Mouse (Mus musculus) embryonic facial prominence, embryonic 15.5 days (tissue): Measurements from ENCODE around the gene Hpca. TPM values are rescaled to one million over a fixed set of nuclear protein-coding genes. Genes with fewer than 3 reads are reported as not detected.

Experiments used
- ATAC-seq: fragments of 200-750 bp; cut with Nextera tagmentation; 2 replicates; pipeline ENCODE4 v1.8.0; 2017; ENCODE audit warnings: low read depth, moderate TSS enrichment; ENCODE audit not compliant: insufficient number of reproducible peaks, low FRiP score, low TSS enrichment
- H3K27ac ChIP-seq: fragments of 300-500 bp; sonication (generic); replicated peaks from 2 replicates; pipeline ENCODE4 v1.5.1; 2015; ENCODE audit warnings: mild to moderate bottlenecking, inconsistent platforms
- H3K27me3 ChIP-seq: fragments of 300-500 bp; sonication (generic); 2 replicates; pipeline ENCODE4 v1.6.1; 2015; ENCODE audit warnings: inconsistent platforms
- H3K36me3 ChIP-seq: fragments of 300-500 bp; sonication (generic); 2 replicates; pipeline ENCODE4 v1.6.1; 2015; ENCODE audit warnings: mild to moderate bottlenecking, inconsistent platforms
- H3K4me1 ChIP-seq: fragments of 300-500 bp; sonication (generic); 2 replicates; pipeline ENCODE4 v1.6.1; 2015; ENCODE audit warnings: inconsistent platforms
- H3K4me2 ChIP-seq: fragments of 300-500 bp; sonication (generic); replicated peaks from 2 replicates; pipeline ENCODE4 v1.6.1; 2015; ENCODE audit warnings: mild to moderate bottlenecking, inconsistent platforms
- H3K4me3 ChIP-seq: fragments of 300-500 bp; sonication (generic); replicated peaks from 2 replicates; pipeline ENCODE4 v1.5.1; 2015; ENCODE audit warnings: mild to moderate bottlenecking, inconsistent platforms
- H3K9ac ChIP-seq: fragments of 300-500 bp; sonication (generic); 2 replicates; pipeline ENCODE4 v1.6.1; 2015; ENCODE audit warnings: inconsistent platforms
- H3K9me3 ChIP-seq: fragments of 300-500 bp; sonication (generic); replicated peaks from 2 replicates; pipeline ENCODE4 v1.6.1; 2016; ENCODE audit warnings: inconsistent platforms
- WGBS: fragments of 180-500 bp; shearing (Covaris S2); methylation state at CpG from one replicate; pipeline ENCODE4 v1.1.7; 2015; 5-methylcytosine and 5-hydroxymethylcytosine counted together
- polyA plus RNA-seq: library from polyadenylated mRNA; unstranded; fragments of >200 nt; fragmentation: Nextera tagmentation; extraction: Ambion mirVana; gene quantifications from 2 replicates; pipeline ENCODE4 v1.2.1, GENCODE M21; 2015

The Hpca gene
- polyA plus RNA-seq, 1 experiment from 2014 or later, result 2.2 TPM

DNA sequence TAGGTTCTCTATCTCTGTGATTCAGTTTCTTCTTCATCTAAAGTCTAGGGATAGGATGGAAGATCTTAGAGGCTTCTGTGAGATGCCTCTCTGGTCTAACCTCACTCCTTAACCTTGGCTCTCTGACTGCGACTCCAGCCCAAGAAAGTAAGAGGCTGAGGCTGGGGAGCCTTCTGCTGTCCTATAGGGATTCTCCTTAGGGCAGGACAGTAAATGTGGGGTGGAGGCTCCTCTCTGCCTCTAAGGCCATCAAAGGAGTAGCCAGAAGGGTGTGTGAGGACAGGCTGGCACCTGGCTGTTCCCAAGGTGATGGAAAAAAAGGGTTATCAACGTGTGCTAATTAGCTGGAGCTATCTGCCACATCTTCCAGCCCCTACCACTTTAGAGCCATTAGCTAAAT, 13.8 kb upstream of the Hpca start:
- peak overlapping the region; percentile 56; the same call in 1 of the 2 replicates for H3K4me3 ChIP-seq
- whole genome bisulfite sequencing, result 61% methylated on average over 2 of the region's 2 CpGs
- no peak for ATAC-seq

GRCm38 (mm10) chr4:129134799-129135585, 13.2 kb upstream of the Hpca start:
- Histone ChIP-seq H3K9ac (no peak overlapping the region), H3K36me3 (no peaks in the 10 kb centered on the region), H3K27ac (no peak overlapping the region), H3K4me1 (peaks cover 38% of the 10 kb centered on the region), H3K27me3 (peaks cover 21% of the 10 kb centered on the region), H3K4me2 (peak overlapping the region; percentile 40), H3K4me3 (peak overlapping the region; percentile 56), H3K9me3 (no peaks in the 10 kb centered on the region)
- no peak for ATAC-seq
- 12% methylated on average over 15 of the region's 15 CpGs for WGBS

More for the DNA sequence above, 13.8 kb upstream of the Hpca start:
- no peak overlapping the region for H3K4me2 ChIP-seq
- H3K4me1 ChIP-seq, result peaks cover 35% of the 10 kb centered on the region
- H3K9ac ChIP-seq, result no peak overlapping the region
- peaks cover 21% of the 10 kb centered on the region for H3K27me3 ChIP-seq
- H3K27ac ChIP-seq, result no peak overlapping the region
- H3K9me3 ChIP-seq, result no peaks in the 10 kb centered on the region
- no peaks in the 10 kb centered on the region for H3K36me3 ChIP-seq

DNA sequence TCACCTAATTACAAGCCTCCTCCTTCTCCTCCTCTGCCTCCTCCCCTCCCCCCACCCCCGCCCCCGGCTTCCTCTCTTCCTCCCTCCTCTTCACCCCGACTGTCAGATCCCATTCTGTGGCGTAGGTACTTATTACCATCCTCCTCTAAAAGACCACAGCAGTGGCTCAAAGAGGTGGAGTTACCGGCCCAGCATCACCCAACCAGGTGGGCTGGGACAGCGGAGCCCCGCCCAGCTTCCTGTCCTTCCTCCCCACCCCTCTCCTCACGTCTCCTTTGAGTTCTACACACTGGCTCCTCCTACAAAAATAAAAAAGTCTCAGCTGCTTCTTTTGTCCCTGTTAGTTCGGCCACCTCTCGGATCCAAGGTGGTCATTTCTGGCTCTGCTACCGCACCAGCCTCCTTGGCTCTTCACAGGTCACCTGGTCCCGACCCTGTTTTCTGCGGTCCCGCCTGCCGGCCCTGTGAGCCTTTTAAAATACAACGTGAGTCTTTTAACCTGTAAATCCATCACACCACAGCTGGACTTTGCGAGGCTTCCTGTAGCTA, 9.0 kb upstream of the Hpca start:
- WGBS, result 3% methylated on average over 17 of the region's 17 CpGs
- Histone ChIP-seq H3K9ac (no peak overlapping the region), H3K4me3 (peak overlapping the region; percentile 33), H3K9me3 (no peaks in the 10 kb centered on the region), H3K36me3 (no peaks in the 10 kb centered on the region), H3K4me1 (peaks cover 36% of the 10 kb centered on the region), H3K4me2 (peak overlapping the region; percentile 49), H3K27ac (0 out of 2 replicates have a peak overlapping the region, but pooled peaks have one; percentile 55), H3K27me3 (peaks cover 7% of the 10 kb centered on the region)
- ATAC-seq, result peak; percentile 52; the same call in 1 of the 2 replicates

DNA sequence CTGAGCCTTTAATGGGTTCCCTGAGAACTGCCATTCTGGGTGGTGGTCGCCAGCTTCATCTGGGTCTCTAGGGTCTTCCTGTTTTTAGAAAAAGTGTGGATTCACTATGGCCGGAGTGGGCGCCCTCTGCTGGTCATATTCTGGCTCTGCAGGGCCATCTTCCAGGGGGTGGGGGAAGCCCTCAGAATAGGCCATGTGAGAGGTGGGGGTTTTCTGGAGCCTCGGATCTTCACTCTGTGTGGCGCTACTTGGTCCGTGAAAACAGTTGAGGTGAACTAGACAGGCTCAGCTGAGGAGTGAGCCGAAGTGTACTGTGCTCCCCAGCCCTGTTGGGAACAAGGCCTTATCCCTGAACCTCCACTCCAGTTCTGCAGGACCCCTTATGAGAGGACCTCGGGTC, 8.3 kb upstream of the Hpca start:
- Histone ChIP-seq H3K27ac (peak overlapping the region; percentile 55; the same call in 1 of the 2 replicates), H3K4me3 (peak overlapping the region; percentile 33), H3K9me3 (no peaks in the 10 kb centered on the region), H3K4me1 (peaks cover 41% of the 10 kb centered on the region), H3K36me3 (no peaks in the 10 kb centered on the region), H3K27me3 (peaks cover 10% of the 10 kb centered on the region; the same call in 1 of the 2 replicates), H3K9ac (no peak overlapping the region), H3K4me2 (peak overlapping the region; percentile 49)
- WGBS, result 1% methylated on average over 8 of the region's 8 CpGs
- 0 out of 2 replicates have a peak, but pooled peaks have one; percentile 21 for ATAC-seq

GRCm38 (mm10) chr4:129129387-129129786, 7.6 kb upstream of the Hpca start:
- peaks cover 41% of the 10 kb centered on the region for H3K4me1 ChIP-seq
- no peaks in the 10 kb centered on the region for H3K36me3 ChIP-seq
- no peak overlapping the region for H3K9ac ChIP-seq
- H3K4me2 ChIP-seq, result no peak overlapping the region
- 14% methylated on average over 9 of the region's 9 CpGs for whole genome bisulfite sequencing
- peaks cover 14% of the 10 kb centered on the region; the same call in 1 of the 2 replicates for H3K27me3 ChIP-seq
- no peak for ATAC-seq
- no peak overlapping the region for H3K27ac ChIP-seq
- no peak overlapping the region for H3K4me3 ChIP-seq
- no peaks in the 10 kb centered on the region for H3K9me3 ChIP-seq

DNA sequence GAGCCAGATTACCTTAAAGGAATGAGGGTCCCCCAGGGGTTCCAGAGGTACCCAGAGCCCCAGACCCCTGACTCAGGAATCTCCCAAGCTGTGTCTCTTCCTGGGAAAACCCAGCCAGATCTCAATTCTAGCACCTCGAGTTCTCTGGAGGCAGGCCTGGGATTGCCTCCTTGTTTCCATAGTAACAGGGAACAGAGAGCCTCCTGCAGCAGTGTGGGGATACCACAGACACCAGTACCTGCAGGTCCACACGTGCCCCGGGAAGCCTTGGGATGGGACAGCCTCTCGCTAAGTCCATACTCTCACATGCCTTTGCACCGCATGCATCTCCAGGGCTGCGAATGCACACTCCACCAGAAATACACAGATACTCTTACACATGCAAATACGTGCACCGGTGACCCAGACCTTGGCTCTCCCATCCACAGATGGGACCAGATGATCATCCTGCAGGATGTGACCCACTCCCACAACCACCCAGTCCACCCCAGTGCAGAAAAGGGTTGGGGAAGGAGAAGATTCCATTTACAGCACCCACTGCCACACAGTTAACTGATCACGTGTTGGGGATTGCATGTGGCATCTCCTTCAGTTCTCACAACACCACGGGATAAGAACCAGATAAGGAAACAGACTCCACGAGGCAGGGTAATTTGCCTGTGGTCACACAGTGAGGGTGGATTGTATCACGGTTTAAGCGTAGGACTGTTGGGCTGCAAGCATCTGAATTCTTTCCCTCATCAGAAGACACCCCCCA, 6.9 kb upstream of the Hpca start:
- H3K27ac ChIP-seq, result no peak overlapping the region
- no peaks in the 10 kb centered on the region for H3K9me3 ChIP-seq
- no peak overlapping the region for H3K4me2 ChIP-seq
- H3K9ac ChIP-seq, result no peak overlapping the region
- H3K36me3 ChIP-seq, result no peaks in the 10 kb centered on the region
- H3K27me3 ChIP-seq, result peaks cover 14% of the 10 kb centered on the region; the same call in 1 of the 2 replicates
- no peak for ATAC-seq
- H3K4me3 ChIP-seq, result no peak overlapping the region
- peaks cover 41% of the 10 kb centered on the region for H3K4me1 ChIP-seq
- WGBS, result 43% methylated on average over 13 of the region's 13 CpGs

- H3K4me3 ChIP-seq, result peak overlapping the region; percentile 15
- H3K4me2 ChIP-seq, result peak overlapping the region; percentile 31; the same call in 1 of the 2 replicates
- H3K9ac ChIP-seq, result no peak overlapping the region
- 14% methylated on average over 19 of the region's 19 CpGs for WGBS
- no peaks in the 10 kb centered on the region for H3K9me3 ChIP-seq
- no peaks in the 10 kb centered on the region for H3K36me3 ChIP-seq
- H3K4me1 ChIP-seq, result peaks cover 49% of the 10 kb centered on the region
- ATAC-seq, result no peak
- peaks cover 40% of the 10 kb centered on the region for H3K27me3 ChIP-seq
- H3K27ac ChIP-seq, result no peak overlapping the region
These were observed 4.1 kb upstream of the Hpca start for GRCm38 (mm10) chr4:129125736-129126451.

- Histone ChIP-seq H3K4me2 (no peak overlapping the region), H3K27ac (no peak overlapping the region), H3K4me1 (peaks cover 43% of the 10 kb centered on the region), H3K4me3 (no peak overlapping the region), H3K9me3 (no peaks in the 10 kb centered on the region), H3K9ac (no peak overlapping the region), H3K36me3 (no peaks in the 10 kb centered on the region), H3K27me3 (peaks cover 51% of the 10 kb centered on the region)
- WGBS, result 15% methylated on average over 13 of the region's 13 CpGs
- no peak for ATAC-seq
These were observed 2.9 kb upstream of the Hpca start for GRCm38 (mm10) chr4:129124652-129125146.

GRCm38 (mm10) chr4:129122719-129123118, 883 bp upstream of the Hpca start:
- 29% methylated on average over 8 of the region's 8 CpGs for WGBS
- no peak overlapping the region for H3K4me2 ChIP-seq
- no peaks in the 10 kb centered on the region for H3K36me3 ChIP-seq
- H3K27ac ChIP-seq, result no peak overlapping the region
- H3K9ac ChIP-seq, result no peak overlapping the region
- ATAC-seq, result no peak
- H3K9me3 ChIP-seq, result no peaks in the 10 kb centered on the region
- peaks cover 32% of the 10 kb centered on the region for H3K4me1 ChIP-seq
- no peak overlapping the region for H3K4me3 ChIP-seq
- peaks cover 54% of the 10 kb centered on the region for H3K27me3 ChIP-seq

DNA sequence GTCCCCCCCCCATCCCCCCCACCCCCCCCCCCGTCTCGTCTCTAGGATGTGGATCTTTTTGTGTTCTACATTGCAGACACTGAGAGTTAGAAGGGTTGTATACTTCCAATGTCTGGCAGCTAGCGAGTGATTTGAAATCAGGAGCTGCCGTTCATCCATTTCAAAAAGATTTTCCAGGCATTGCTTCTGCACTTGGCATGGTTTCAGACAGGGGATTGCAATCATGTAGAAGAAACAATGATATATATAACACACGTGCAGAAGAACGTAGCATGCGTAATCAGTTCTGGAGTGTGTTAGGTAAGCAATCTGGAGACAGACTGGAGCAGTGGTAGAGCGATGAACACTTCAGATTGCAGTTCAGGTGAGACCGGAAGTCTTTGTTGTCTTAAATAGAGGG, 271 bp upstream of the Hpca start:
- H3K36me3 ChIP-seq, result no peaks in the 10 kb centered on the region
- no peak overlapping the region for H3K4me3 ChIP-seq
- H3K27me3 ChIP-seq, result peaks cover 54% of the 10 kb centered on the region
- H3K9me3 ChIP-seq, result no peaks in the 10 kb centered on the region
- no peak overlapping the region for H3K9ac ChIP-seq
- ATAC-seq, result no peak
- 24% methylated on average over 9 of the region's 9 CpGs for WGBS
- H3K27ac ChIP-seq, result no peak overlapping the region
- peaks cover 32% of the 10 kb centered on the region for H3K4me1 ChIP-seq
- H3K4me2 ChIP-seq, result no peak overlapping the region
